Mouse (Mus musculus): Measurements from ENCODE around the gene Zswim8.
"Not testable (repeated sequence)": the region's sequence is repeated elsewhere in the genome, so short reads cannot be mapped to it uniquely, and the experiment has no call there.

The Zswim8 gene

DNA sequence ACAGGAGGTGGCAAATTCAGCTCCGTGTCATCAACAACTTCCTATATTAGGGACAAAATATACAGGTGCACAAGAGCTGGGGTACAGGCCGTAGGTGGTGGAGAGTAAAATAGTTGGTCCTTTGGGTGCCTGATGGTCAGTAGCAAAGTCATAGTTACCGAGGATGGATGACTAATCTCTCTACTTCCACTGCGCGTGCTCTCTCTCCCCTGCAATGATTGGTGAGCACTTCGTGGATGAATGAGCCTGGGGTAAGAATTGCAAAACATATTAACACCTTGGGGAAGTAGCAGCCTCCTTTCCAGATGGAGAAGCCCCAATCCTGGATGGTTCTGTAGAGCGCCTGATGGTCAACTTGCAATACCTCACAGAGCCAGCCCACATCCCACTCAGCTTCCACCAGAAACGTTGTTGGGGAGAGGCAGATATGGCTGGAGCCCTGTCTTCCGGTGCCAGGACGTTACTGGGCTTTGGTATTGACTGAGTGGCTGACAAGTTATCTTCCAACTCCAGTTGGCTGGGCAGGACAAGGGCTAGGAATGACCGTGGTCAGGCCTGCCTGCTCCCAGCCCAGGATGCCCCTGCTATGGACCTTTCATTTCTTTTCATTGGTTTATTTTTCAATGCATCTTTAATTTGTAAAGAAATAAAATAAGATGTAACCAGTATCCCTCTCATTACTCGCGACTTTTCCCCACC lies 13.0 kb upstream of the Zswim8 start:
- peak; percentile 7 to 35 for DNase-seq

DNA sequence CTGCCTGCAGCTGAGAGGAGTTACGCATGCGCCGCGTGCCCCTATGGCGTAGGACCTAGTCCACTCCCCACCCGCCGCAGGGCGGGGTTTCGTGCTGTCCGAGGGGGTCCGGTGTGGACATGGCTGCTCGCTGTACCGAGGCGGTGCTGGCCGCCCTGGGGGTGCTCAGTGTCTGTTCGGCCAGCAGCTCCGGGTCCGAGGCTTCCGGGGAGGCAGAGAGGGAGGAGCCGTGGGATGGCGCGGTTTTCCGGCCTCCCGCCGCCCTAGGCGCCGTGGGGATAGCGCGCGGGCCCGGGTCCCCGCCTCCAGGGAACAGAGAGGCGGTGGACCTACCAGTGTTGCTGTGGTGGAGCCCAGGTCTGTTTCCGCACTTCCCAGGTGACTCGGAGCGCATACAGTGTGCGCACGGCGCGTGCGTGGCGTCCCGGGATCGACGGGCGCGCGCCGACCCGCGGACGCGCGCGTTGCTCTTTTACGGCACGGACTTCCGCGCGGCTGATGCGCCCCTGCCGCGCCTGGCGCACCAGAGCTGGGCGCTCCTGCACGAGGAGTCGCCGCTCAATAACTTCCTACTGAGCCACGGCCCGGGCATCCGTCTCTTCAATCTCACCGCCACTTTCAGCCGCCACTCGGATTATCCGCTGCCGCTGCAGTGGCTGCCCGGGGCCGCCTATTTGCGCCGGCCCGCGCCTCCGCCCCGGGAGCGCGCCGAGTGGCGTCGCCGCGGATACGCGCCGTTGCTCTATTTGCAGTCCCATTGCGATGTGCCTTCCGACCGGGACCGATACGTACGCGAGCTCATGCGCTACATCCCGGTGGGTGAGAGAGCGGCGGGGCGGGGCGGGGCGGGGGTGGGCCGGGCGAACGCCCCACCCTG lies 12.2 kb upstream of the Zswim8 start, which contains the start of gene Fut11:
Gene Fut11, plus strand, starts transcription at position 85 of the 877 bp plus-strand sequence.
- DNase-seq, result peak; percentile 79 to 83

DNA sequence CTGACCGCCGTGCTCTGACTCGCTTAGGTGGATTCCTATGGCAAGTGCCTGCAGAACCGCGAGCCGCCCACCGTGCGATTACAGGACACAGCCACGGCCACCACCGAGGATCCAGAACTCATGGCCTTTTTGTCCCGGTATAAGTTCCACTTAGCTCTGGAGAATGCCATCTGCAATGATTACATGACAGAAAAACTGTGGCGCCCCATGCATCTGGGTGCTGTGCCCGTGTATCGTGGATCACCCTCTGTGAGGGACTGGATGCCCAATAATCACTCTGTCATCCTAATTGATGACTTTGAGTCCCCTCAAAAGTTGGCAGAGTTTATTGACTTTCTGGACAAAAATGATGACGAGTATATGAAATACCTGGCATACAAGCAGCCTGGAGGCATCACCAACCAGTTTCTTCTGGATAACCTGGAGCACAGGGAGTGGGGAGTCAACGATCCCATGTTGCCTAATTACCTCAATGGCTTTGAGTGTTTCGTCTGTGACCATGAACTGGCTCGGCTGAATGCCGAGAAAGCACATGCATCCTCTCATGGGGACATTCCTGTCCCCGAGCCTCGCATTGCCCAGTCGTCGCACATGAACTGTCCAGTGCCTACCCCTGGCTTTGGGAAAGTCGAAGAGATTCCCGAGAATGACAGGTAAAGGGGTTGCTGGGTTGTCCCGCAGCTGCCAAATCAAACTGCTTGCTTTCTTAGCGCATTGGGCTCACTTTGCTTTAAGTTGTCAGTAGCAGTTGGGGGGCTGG lies 11.4 kb upstream of the Zswim8 start:
- DNase-seq, result no peak

DNA sequence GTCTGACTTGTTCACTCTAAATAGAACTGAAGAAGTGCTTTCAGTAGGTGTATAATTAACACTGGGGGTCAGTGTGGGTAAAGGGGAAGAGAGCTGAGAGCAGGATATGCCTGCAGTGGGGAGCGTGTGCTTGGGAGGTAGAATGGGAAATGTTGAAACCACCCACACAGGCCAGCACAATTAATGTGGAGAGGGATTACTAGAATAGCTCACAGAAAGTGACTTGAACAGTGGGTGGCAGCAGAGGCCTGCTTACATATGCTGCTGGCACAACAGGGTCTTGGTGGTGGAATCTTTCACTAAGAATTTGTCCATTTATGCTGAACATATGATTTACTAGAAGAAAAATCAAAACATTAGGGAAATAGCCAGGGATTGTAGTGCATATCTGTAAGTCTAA lies 10.4 kb upstream of the Zswim8 start:
- peak; percentile 47 for DNase-seq

DNA sequence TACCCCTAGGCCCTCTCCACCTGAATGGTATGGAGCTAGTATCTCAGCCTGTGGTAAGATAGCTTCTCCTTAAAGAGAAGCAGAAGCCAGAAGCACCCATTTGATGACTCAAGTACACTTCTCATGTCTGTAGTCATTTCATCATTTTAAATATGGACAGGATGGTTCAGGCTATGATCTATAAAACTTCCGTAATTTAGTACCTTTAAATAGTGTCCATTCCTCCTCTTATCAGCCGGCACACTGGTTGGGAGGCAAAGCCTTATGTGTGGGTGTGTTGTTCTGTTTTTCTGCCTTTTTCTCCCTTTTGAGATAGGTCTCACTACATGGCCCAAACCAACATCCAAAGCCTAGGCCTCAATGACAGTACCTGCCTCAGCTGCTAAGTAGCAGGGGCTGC lies 8.8 kb upstream of the Zswim8 start:
- no peak for DNase-seq

DNA sequence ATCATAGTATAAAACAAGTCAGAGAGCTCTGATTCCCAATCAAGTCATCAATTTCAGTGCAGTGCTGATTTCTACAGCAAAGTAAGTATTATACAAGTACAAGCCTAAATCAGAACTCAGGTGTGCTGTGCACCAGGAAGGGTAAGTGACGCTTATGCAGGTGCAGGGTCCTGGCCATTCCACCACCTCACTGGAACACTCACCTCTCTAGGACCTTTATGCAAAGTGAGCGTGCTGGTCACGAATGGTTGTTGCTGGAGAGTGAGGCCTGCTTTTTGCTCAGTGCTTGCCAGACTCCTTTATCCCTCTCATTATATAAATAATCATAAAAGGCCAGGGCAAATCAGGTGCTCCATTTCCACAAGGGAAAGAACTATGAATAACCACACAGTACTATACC lies 7.0 kb upstream of the Zswim8 start:
- no peak for DNase-seq

DNA sequence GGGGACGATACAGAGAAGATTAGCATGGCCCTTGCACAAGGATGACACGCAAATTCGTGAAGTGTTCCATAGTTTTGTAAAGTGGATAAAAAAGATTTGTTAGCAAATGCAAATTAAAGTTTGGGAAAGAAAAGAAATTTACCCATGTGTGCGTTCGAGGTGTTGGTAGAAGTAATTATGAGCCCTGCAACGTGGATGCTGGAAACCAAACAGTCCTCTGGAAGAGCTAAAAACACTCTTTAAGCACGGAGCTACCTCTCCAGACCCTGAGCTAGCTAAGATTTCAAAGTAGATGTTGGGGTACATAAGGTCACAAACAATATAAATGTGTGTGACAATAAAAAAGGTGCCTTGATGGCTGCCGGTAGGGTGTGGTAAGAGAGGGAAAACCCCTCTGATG lies 5.8 kb upstream of the Zswim8 start:
- no peak for DNase-seq

DNA sequence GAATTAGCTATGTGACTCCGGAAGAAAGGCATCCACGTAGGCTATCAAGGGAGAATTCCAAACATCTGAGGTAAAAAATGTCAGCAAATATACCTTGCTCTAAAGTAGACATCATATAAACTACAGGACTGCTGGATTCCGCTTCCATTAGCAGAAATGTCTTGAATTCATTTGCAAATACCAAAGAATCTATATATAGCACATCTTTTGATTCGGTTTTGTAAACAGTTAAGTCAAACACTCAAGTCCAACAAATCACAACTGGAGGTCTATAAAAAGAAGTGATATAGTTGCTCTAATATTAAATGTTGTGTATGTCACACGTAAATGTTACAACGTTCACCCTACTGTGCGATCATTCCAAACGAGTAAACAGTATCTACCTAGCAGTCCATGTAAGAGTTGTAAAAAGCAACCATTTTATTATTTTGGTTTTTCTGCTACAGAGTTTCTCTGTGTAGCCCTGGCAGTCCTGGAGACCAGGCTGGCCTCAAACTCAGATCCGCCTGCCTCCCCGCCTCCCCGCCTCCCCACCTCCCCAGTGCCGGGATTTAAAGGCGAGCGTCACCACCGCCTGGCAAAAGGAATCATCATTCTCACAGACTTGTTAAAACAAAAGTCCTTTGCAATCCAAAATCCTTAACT lies 5.1 kb upstream of the Zswim8 start:
- DNase-seq, result no peak

DNA sequence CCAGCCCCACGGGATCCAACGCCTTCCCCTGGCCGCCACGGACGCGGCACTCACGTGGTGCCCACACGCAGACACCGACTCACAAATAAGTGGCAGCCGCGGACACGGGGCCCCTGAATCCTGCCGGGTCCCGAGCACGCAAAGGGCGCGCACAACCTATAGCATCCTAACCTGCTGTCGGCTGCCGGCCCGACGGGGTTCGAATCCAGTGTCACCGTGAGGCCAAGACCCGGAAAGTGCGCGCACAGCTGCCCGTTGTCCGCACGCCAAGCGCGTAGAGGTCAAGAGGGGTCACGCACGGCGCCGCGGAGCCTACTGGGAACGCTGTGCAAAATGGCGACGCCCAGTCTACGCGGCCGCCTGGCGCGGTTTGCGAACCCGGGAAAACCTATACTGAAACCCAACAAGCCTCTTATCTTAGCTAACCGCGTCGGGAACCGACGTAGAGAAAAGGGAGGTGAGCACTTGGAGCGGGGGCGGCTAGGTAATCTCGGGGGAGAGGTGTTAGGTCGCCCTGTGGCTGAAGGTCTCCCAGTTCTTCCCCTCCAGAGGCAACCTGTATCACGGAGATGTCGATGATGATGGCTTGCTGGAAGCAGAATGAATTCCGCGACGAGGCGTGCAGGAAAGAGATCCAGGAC lies 4.5 kb upstream of the Zswim8 start, which contains the start of gene Chchd1:
Gene Chchd1, plus strand, starts transcription at position 266 of the 641 bp plus-strand sequence.
- peak; percentile 80 to 83 for DNase-seq

DNA sequence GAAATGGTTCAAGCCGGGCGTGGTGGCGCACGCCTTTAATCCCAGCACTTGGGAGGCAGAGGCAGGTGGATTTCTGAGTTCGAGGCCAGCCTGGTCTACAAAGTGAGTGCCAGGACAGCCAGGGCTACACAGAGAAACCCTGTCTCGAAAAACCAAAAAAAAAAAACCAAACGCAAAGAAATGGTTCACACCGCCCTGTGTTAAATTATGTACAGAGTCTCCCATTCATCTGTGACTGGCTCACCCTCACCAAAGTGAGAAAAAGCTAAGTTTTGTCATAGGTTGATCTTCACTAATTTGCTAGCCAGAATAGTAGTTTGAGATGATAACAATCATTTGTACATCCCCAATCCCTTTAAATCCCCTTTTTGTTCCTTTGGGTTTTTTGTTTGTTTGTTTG lies 3.9 kb upstream of the Zswim8 start:
- DNase-seq, result not testable (repeated sequence)

DNA sequence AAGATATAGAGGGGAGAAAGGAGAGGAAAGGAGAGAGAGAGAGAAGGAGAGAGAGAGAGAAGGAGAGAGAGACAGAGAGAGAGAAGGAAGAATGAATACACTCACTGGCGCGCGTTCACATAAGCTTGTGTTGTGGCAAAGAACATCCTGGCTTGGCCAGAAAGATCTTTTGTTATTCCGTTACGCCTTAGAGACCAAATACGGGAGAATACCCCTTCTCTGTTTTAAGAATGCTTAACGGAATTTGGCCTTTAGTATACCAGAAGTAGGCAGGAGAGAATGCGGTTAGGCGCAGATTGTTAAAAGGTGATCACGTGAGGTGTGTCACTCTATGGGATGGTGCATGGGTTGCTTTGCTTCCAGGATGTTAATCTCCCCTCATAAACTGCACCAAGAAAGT lies 887 bp downstream of the Zswim8 start:
- DNase-seq, result no peak

DNA sequence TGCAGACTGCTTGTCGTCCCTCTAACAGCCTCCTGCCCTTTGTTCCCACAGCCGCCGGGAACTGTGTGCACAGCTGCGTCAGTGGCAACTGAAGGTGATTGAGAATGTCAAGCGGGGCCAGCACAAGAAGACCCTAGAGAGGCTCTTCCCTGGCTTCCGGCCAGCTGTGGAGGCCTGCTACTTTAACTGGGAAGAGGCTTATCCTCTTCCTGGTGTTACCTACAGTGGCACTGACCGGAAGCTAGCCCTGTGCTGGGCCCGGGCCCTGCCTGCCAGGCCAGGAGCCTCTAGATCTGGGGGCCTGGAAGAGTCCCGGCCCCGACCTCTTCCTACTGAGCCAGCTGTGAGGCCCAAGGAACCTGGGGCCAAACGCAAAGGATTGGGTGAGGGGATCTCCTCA lies 6.5 kb downstream of the Zswim8 start:
- no peak for DNase-seq

DNA sequence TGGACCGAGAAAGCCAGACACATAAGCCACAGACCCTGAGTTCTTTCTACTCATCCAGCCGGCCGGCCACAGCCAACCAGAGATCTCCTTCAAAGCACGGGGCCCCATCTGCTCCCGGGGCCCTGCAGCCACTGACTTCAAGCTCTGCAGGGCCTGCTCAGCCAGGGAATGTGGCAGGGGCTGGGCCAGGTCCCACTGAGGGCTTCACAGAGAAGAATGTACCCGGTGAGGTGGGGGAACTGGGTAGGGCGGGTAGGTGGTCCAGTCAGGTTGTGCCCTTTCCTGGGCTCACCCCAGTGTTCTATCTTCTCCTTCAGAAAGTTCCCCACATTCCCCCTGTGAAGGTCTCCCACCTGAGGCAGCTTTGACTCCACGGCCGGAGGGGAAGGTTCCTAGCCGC lies 11.1 kb downstream of the Zswim8 start:
- DNase-seq, result no peak

DNA sequence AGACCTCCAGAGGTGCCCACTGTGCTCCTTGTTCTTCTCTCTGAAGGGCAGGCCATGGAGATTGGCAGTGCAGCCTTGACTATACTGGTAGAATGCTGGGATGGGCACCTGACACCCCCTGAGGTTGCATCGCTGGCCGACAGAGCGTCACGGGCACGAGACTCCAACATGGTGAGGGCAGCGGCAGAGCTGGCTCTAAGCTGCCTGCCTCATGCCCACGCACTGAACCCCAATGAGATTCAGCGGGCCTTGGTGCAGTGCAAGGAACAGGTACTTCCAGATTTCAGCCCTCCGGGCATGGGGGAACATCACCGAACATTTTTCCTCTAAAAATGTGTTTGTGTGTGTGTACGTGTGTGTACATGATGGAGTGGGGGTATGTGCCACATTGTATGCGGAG lies 12.4 kb downstream of the Zswim8 start:
- DNase-seq, result no peak

DNA sequence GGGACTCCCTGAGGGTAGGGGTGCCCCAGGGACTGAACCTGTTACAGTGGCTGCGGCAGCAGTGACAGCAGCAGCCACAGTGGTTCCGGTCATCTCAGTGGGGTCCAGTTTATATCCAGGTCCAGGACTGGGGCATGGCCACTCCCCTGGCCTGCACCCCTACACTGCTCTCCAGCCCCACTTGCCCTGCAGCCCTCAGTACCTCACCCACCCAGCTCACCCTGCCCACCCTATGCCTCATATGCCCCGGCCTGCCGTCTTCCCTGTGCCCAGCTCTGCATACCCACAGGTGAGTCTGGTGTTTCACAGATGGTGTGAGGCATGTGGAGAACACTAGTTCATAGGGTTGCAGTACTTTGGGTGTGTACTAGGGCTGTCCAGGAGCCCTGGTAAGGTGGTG lies 14.0 kb downstream of the Zswim8 start:
- no peak for DNase-seq

DNA sequence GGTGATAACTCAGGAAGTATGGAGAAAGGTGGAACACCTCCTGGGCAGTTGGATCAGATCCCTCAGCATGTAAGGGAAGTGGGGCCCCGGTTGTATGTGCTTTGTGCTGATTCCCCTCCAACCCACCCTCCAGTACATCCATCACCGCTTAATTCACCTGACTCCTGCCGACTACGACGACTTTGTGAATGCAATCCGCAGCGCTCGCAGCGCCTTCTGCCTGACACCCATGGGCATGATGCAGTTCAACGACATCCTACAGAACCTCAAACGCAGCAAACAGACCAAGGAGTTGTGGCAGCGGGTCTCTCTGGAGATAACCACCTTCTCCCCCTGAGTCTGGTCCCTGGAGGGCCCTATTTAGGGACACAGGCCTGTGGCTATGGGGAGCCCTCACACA lies 15.7 kb downstream of the Zswim8 start:
- DNase-seq, result no peak

DNA sequence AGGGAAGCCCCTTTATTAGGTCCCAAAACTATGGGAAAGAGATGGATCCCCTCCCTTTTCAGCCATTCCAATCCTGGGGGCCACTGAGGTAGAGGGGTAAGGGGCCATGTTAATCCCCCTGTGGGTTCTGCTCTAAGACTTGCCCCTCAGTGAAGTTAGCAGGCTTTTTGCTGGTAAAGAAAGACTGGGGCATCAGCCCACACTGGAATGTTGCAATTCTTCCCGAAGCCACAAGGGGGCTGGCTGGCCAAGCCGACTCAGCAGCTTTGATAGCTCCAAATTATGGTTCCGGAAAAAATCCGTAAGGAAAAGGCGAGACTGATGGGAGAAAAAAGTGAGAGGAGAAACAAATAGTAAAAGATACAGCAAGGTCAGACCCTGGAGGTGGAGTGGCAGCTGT lies 16.7 kb downstream of the Zswim8 start:
- DNase-seq, result peak; percentile 40 to 47

DNA sequence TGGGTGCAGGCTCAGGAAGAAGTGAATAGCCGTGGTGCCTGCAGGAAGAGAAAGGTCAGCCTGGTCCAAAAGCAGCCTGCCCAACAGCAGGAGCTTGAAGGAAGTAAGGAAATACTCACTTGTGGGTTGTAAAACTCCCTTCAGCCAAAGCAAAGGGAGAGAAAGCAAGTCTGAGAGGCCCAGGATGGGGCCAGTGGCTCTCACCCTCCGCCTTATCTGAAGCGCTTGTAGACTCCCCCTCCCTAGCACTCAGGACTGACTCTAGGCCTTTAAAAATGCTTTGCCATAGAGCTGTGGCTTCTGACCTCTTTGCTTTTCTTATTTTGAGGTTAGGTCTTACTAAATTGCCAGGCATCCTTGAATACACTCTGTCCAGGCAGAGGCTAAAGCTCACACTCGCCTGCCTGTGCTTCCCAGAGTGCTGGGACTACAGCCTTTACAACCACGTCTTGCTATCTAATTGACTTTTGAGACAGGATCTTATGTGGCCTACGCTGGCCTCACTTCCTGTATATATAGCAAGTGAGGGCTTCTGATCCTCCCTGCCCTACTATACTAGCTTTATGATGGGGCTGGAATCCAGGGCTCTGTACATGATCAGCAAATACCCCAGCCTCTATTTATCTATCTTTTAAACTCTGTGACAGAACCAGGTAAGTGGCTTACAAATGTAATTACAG lies 18.4 kb downstream of the Zswim8 start:
- no peak for DNase-seq

DNA sequence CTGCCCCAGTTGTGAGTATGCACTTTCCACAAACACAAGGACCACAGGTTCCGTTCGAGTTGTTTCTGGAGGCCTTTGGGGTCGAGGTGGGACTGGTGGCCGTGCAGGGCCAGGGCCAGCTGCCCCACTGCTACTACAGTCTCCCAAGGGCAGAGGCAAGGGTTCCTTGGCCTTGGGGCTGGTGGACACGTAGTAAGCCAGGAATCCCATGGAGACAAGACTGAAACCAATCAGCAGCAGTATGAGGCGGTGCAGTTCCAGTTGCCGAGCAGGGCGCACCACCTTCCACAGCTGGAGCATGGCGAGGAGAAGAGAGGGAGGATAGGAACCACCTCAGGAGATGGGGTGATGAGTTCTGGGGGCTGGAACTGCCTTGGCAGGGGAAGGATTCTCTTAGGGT lies 22.5 kb downstream of the Zswim8 start:
- no peak for DNase-seq

DNA sequence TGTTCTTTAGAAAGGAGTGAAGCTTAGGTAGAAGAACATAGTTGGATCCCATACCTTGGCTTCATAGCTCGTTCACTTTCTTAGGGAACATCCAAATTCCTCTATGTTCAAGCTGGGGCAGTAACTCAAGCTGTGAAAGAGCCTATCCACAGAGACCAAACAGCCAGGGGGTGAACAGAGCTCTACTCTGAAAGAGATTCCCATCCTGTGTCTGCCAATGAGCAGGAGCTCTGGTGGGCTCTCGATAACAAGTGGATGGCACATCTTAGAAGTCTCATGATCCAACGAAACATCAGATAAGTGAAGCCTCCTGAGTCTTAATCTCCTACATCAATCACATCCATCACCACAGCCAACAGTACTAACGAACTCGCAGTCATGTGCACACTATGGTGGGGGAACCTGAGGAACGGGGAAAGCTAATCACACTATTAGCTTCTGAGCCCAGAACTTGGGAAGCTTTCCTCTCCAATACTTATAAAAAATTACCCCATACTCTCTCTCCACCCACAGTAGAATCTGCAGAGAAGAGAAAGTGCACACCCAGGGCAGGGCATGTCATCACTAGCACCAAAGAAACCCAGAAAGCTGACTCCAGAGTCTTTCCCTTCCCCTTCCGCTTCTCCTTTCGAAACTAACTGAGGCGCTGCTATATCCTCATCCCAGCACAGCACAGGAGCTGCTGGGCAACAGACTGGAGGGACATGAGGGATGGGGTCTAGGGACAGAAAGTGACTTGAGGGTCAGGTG lies 23.7 kb downstream of the Zswim8 start:
- DNase-seq, result no peak
